Mouse (Mus musculus): ENCODE data around the gene Lrrtm3. TPM values are rescaled to one million over a fixed set of nuclear protein-coding genes. Genes with fewer than 3 reads are reported as not detected.
A peak's percentile ranks its signal among the peaks of the same experiment; 100 is the strongest.

Gene Lrrtm3
- polyA plus RNA-seq, 1 experiment from 2014 or later = 35.9 TPM

DNA sequence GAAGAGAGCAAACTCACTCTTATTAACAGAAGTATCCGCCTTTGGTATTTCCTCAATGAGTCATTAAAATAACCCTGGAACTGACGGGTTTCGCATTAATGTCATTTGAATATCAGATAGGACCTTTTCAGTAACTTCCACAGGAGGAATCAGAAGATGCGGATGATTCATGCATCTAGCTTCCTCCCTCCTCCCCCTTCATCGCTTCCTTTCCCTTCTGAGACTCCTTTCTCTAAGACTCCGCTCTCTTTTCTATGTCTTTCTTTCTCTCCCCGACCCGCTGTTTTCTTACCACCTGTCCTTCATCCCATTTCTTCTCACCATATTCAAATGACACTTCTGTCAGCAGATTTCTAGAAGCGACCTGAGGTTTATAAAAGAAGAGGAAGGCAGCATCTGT, 88.1 kb downstream of the Lrrtm3 start:
- H3K4me2 ChIP-seq (ENCODE audit: low read length) = no peak overlapping the region
- H3K27me3 ChIP-seq (replicated peaks; ENCODE audit: control insufficient read depth, insufficient read depth, low read length) = no peaks in the 10 kb centered on the region
- no peak for ATAC-seq
- H3K4me1 ChIP-seq (replicated peaks; ENCODE audit: control insufficient read depth, insufficient read depth, low read length) = no peaks in the 10 kb centered on the region
- H3K36me3 ChIP-seq (ENCODE audit: control insufficient read depth, insufficient read depth) = no peaks in the 10 kb centered on the region
- H3K4me3 ChIP-seq (replicated peaks; ENCODE audit: low read length) = no peak overlapping the region
- no peaks in the 10 kb centered on the region for H3K9me3 ChIP-seq (ENCODE audit: control insufficient read depth, low read length)
- 76% methylated on average over 9 of the region's 9 CpGs for WGBS
- no peak overlapping the region for H3K9ac ChIP-seq (replicated peaks; ENCODE audit: low read depth, low read length)
- no peak overlapping the region for H3K27ac ChIP-seq (ENCODE audit: low read length)

- ATAC-seq = no peak
- 82% methylated on average over 6 of the region's 6 CpGs for WGBS
- Histone ChIP-seq H3K9ac (replicated peaks; ENCODE audit: low read depth, low read length) (no peak overlapping the region), H3K4me1 (replicated peaks; ENCODE audit: control insufficient read depth, insufficient read depth, low read length) (no peaks in the 10 kb centered on the region), H3K36me3 (ENCODE audit: control insufficient read depth, insufficient read depth) (no peaks in the 10 kb centered on the region), H3K9me3 (ENCODE audit: control insufficient read depth, low read length) (no peaks in the 10 kb centered on the region), H3K4me2 (ENCODE audit: low read length) (no peak overlapping the region), H3K27me3 (replicated peaks; ENCODE audit: control insufficient read depth, insufficient read depth, low read length) (no peaks in the 10 kb centered on the region), H3K4me3 (replicated peaks; ENCODE audit: low read length) (no peak overlapping the region), H3K27ac (ENCODE audit: low read length) (no peak overlapping the region)
These were observed 88.5 kb downstream of the Lrrtm3 start for GRCm38 (mm10) chr10:64001531-64001930.

- Histone ChIP-seq H3K4me2 (ENCODE audit: low read length) (no peak overlapping the region), H3K36me3 (ENCODE audit: control insufficient read depth, insufficient read depth) (no peaks in the 10 kb centered on the region), H3K9me3 (ENCODE audit: control insufficient read depth, low read length) (no peaks in the 10 kb centered on the region), H3K4me1 (replicated peaks; ENCODE audit: control insufficient read depth, insufficient read depth, low read length) (no peaks in the 10 kb centered on the region), H3K27me3 (replicated peaks; ENCODE audit: control insufficient read depth, insufficient read depth, low read length) (no peaks in the 10 kb centered on the region), H3K27ac (ENCODE audit: low read length) (no peak overlapping the region), H3K4me3 (replicated peaks; ENCODE audit: low read length) (no peak overlapping the region), H3K9ac (replicated peaks; ENCODE audit: low read depth, low read length) (no peak overlapping the region)
- ATAC-seq = no peak
- WGBS = 91% methylated on average over 5 of the region's 5 CpGs
These were observed 95.8 kb downstream of the Lrrtm3 start for GRCm38 (mm10) chr10:63994251-63994650.

DNA sequence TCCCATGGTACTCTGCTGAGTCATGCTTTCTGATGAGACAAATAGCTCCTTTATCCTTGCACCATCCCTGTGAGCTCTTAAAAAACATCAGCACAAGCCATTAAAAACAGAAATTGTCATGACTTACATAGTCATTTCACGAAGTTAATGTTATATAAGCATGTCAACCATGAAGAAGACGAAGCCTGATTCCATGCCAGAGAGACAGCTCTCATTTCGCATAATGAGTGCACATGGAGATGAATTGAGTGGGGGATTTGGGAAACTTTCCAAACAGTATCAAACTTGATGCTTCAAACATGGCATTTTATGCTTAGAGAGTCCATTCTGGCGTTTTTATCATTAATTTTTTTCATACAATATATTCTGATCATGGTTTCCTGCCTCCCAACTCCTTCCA, 104.5 kb downstream of the Lrrtm3 start:
- no peak overlapping the region for H3K4me3 ChIP-seq (replicated peaks; ENCODE audit: low read length)
- H3K9me3 ChIP-seq (ENCODE audit: control insufficient read depth, low read length) = no peaks in the 10 kb centered on the region
- H3K27ac ChIP-seq (ENCODE audit: low read length) = no peak overlapping the region
- H3K27me3 ChIP-seq (replicated peaks; ENCODE audit: control insufficient read depth, insufficient read depth, low read length) = no peaks in the 10 kb centered on the region
- ATAC-seq = peak; percentile 52; the same call in 1 of the 2 replicates
- H3K36me3 ChIP-seq (ENCODE audit: control insufficient read depth, insufficient read depth) = no peaks in the 10 kb centered on the region
- H3K4me1 ChIP-seq (replicated peaks; ENCODE audit: control insufficient read depth, insufficient read depth, low read length) = no peaks in the 10 kb centered on the region
- no peak overlapping the region for H3K9ac ChIP-seq (replicated peaks; ENCODE audit: low read depth, low read length)
- H3K4me2 ChIP-seq (ENCODE audit: low read length) = no peak overlapping the region
- WGBS = 44% methylated on average over 4 of the region's 4 CpGs

GRCm38 (mm10) chr10:63979410-63979809, 110.7 kb downstream of the Lrrtm3 start:
- H3K36me3 ChIP-seq (ENCODE audit: control insufficient read depth, insufficient read depth) = no peaks in the 10 kb centered on the region
- H3K9me3 ChIP-seq (ENCODE audit: control insufficient read depth, low read length) = no peaks in the 10 kb centered on the region
- no peak overlapping the region for H3K27ac ChIP-seq (ENCODE audit: low read length)
- no peak overlapping the region for H3K9ac ChIP-seq (replicated peaks; ENCODE audit: low read depth, low read length)
- no peaks in the 10 kb centered on the region for H3K27me3 ChIP-seq (replicated peaks; ENCODE audit: control insufficient read depth, insufficient read depth, low read length)
- WGBS = 84% methylated on average over 2 of the region's 2 CpGs
- no peak for ATAC-seq
- no peak overlapping the region for H3K4me2 ChIP-seq (ENCODE audit: low read length)
- no peak overlapping the region for H3K4me3 ChIP-seq (replicated peaks; ENCODE audit: low read length)
- H3K4me1 ChIP-seq (replicated peaks; ENCODE audit: control insufficient read depth, insufficient read depth, low read length) = peaks cover 15% of the 10 kb centered on the region

- Histone ChIP-seq H3K4me2 (ENCODE audit: low read length) (no peak overlapping the region), H3K4me3 (replicated peaks; ENCODE audit: low read length) (no peak overlapping the region), H3K4me1 (replicated peaks; ENCODE audit: control insufficient read depth, insufficient read depth, low read length) (peaks cover 15% of the 10 kb centered on the region), H3K27ac (ENCODE audit: low read length) (no peak overlapping the region), H3K27me3 (replicated peaks; ENCODE audit: control insufficient read depth, insufficient read depth, low read length) (no peaks in the 10 kb centered on the region), H3K9me3 (ENCODE audit: control insufficient read depth, low read length) (no peaks in the 10 kb centered on the region), H3K36me3 (ENCODE audit: control insufficient read depth, insufficient read depth) (no peaks in the 10 kb centered on the region), H3K9ac (replicated peaks; ENCODE audit: low read depth, low read length) (no peak overlapping the region)
- peak; percentile 6; the same call in 1 of the 2 replicates for ATAC-seq
- 47% methylated on average over 5 of the region's 5 CpGs for WGBS
These were observed 111.1 kb downstream of the Lrrtm3 start for GRCm38 (mm10) chr10:63978969-63979368.

GRCm38 (mm10) chr10:63978535-63978934, 111.5 kb downstream of the Lrrtm3 start:
- ATAC-seq = peak; percentile 96
- H3K36me3 ChIP-seq (ENCODE audit: control insufficient read depth, insufficient read depth) = no peaks in the 10 kb centered on the region
- peak overlapping the region; percentile 58 for H3K4me2 ChIP-seq (ENCODE audit: low read length)
- 0 out of 2 replicates have a peak overlapping the region, but pooled peaks have one; percentile 14 for H3K27ac ChIP-seq (ENCODE audit: low read length)
- H3K27me3 ChIP-seq (replicated peaks; ENCODE audit: control insufficient read depth, insufficient read depth, low read length) = no peaks in the 10 kb centered on the region
- no peak overlapping the region for H3K4me3 ChIP-seq (replicated peaks; ENCODE audit: low read length)
- 13% methylated on average over 3 of the region's 3 CpGs for WGBS
- H3K9me3 ChIP-seq (ENCODE audit: control insufficient read depth, low read length) = no peaks in the 10 kb centered on the region
- peaks cover 15% of the 10 kb centered on the region for H3K4me1 ChIP-seq (replicated peaks; ENCODE audit: control insufficient read depth, insufficient read depth, low read length)
- H3K9ac ChIP-seq (replicated peaks; ENCODE audit: low read depth, low read length) = no peak overlapping the region

- H3K9me3 ChIP-seq (ENCODE audit: control insufficient read depth, low read length) = no peaks in the 10 kb centered on the region
- peak; percentile 41 for ATAC-seq
- peak overlapping the region; percentile 58 for H3K4me2 ChIP-seq (ENCODE audit: low read length)
- H3K27me3 ChIP-seq (replicated peaks; ENCODE audit: control insufficient read depth, insufficient read depth, low read length) = no peaks in the 10 kb centered on the region
- H3K9ac ChIP-seq (replicated peaks; ENCODE audit: low read depth, low read length) = peak overlapping the region; percentile 39; the same call in 1 of the 2 replicates
- WGBS = 14% methylated on average over 11 of the region's 11 CpGs
- peaks cover 15% of the 10 kb centered on the region for H3K4me1 ChIP-seq (replicated peaks; ENCODE audit: control insufficient read depth, insufficient read depth, low read length)
- H3K4me3 ChIP-seq (replicated peaks; ENCODE audit: low read length) = peak overlapping the region; percentile 32
- H3K36me3 ChIP-seq (ENCODE audit: control insufficient read depth, insufficient read depth) = no peaks in the 10 kb centered on the region
- peak overlapping the region; percentile 41 for H3K27ac ChIP-seq (ENCODE audit: low read length)
These were observed 112.0 kb downstream of the Lrrtm3 start for GRCm38 (mm10) chr10:63978101-63978500.

DNA sequence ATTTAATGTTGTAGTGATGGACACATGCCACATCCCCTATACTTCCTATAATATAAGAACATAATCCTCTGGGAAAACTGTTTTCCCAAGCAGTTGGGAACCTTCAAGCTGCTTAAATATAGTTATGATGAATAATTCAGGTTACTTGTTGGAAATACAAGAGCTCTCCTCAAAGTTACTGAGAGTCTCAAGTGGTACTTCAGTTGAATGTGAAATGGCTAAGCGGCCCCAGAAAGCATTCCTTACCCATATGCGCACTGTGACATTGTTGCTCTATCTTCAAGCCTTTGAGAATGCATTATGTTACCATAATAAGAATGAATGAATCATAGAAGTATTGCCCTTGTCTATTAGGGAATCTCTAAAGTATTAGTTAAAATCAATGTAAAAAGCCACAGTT, 117.8 kb downstream of the Lrrtm3 start:
- Histone ChIP-seq H3K4me2 (ENCODE audit: low read length) (no peak overlapping the region), H3K9me3 (ENCODE audit: control insufficient read depth, low read length) (no peaks in the 10 kb centered on the region), H3K4me1 (replicated peaks; ENCODE audit: control insufficient read depth, insufficient read depth, low read length) (no peaks in the 10 kb centered on the region), H3K27me3 (replicated peaks; ENCODE audit: control insufficient read depth, insufficient read depth, low read length) (no peaks in the 10 kb centered on the region), H3K27ac (ENCODE audit: low read length) (no peak overlapping the region), H3K9ac (replicated peaks; ENCODE audit: low read depth, low read length) (no peak overlapping the region), H3K4me3 (replicated peaks; ENCODE audit: low read length) (no peak overlapping the region), H3K36me3 (ENCODE audit: control insufficient read depth, insufficient read depth) (no peaks in the 10 kb centered on the region)
- no peak for ATAC-seq
- WGBS = 88% methylated on average over 2 of the region's 2 CpGs

DNA sequence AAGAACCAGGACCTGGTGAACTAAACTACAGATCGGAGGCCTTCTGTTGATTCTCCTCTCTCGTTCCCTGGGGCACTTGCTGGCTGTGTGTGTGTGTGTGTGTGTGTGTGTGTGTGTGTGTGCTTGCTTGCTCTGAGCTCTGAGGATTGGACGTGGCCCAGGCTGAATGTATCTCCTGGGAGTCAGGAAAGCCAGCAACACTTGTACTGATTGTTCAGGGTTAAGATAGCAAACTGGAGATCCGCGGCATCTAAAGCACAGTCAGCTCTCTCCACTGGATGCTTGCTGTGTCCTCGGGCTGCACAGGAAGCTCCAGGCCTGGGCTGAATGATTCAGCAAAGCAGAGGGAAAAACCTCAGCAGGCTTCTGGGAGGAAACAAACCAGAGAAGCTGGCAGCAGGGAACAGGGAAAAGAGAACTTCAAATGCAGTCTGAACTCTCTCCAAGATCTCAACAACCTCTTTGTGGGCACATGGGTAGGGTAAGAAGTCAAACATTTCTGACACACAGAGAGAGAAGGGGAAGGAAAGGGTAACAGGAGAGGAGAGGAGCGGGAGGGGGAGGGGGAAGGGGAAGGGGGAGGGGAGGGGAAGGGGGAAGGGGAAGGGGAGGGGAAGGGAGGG, 135.7 kb downstream of the Lrrtm3 start:
- Histone ChIP-seq H3K9ac (replicated peaks; ENCODE audit: low read depth, low read length) (no peak overlapping the region), H3K27ac (ENCODE audit: low read length) (no peak overlapping the region), H3K27me3 (replicated peaks; ENCODE audit: control insufficient read depth, insufficient read depth, low read length) (no peaks in the 10 kb centered on the region), H3K4me1 (replicated peaks; ENCODE audit: control insufficient read depth, insufficient read depth, low read length) (no peaks in the 10 kb centered on the region), H3K4me3 (replicated peaks; ENCODE audit: low read length) (no peak overlapping the region), H3K36me3 (ENCODE audit: control insufficient read depth, insufficient read depth) (no peaks in the 10 kb centered on the region), H3K9me3 (ENCODE audit: control insufficient read depth, low read length) (no peaks in the 10 kb centered on the region), H3K4me2 (ENCODE audit: low read length) (no peak overlapping the region)
- 24% methylated on average over 6 of the region's 7 CpGs for WGBS
- no peak for ATAC-seq

Data from forebrain, embryonic 16.5 days (tissue).